Mouse (Mus musculus) E14TG2a.4 (cell line): ENCODE data around the gene Mylk.

ENCODE experiments used
- CTCF ChIP-seq: conservative IDR thresholded peaks from 2 replicates; pipeline ENCODE4 v1.5.1; 2014; ENCODE audit warnings: low read length
- NANOG ChIP-seq: IDR thresholded peaks from 2 replicates; pipeline ENCODE4 v1.6.1; 2014; ENCODE audit warnings: borderline replicate concordance, low read length, mixed read lengths

GRCm38 (mm10) chr16:34926531-34927435 is 181.8 kb downstream of the Mylk start:
- TF ChIP-seq NANOG (no peak), CTCF (no peak)
